Mouse (Mus musculus) testis, adult 2 months (tissue): ENCODE results near the gene Wdr46.

Experiments used
- CTCF ChIP-seq: fragments of 200-500 bp; IDR thresholded peaks from 2 replicates; pipeline ENCODE4 v1.5.1; 2012; ENCODE audit warnings: low read depth, mild to moderate bottlenecking, inconsistent platforms, low read length, moderate library complexity; ENCODE audit not compliant: control insufficient read depth, insufficient read depth, insufficient replicate concordance
- POLR2A ChIP-seq: fragments of 200-500 bp; IDR thresholded peaks from 2 replicates; pipeline ENCODE4 v1.6.1; 2012; ENCODE audit warnings: low read depth, mild to moderate bottlenecking, inconsistent platforms, low read length, moderate library complexity; ENCODE audit not compliant: control insufficient read depth

GRCm38 (mm10) chr17:33956336-33956735 is 15.9 kb downstream of the Wdr46 start:
- no peak for TF ChIP-seq CTCF
- TF ChIP-seq POLR2A, result no peak
